Mouse (Mus musculus) limb, embryonic 10.5 days (tissue): ENCODE data around the gene C87436. TPM values are rescaled to one million over a fixed set of nuclear protein-coding genes. Genes with fewer than 3 reads are reported as not detected.

Experiments
- DNase-seq: peaks from one replicate; pipeline ENCODE4 v3.0.0-alpha.2; 2017; ENCODE audit warnings: low spot score
- H3K27ac ChIP-seq: fragments of 300-500 bp; sonication (generic); 2 replicates; pipeline ENCODE4 v1.5.1; 2016; ENCODE audit warnings: mild to moderate bottlenecking
- H3K27me3 ChIP-seq: fragments of 300-500 bp; sonication (generic); 2 replicates; pipeline ENCODE4 v1.6.1; 2016; ENCODE audit warnings: low read depth, mild to moderate bottlenecking; ENCODE audit not compliant: poor library complexity, severe bottlenecking
- H3K36me3 ChIP-seq: fragments of 300-500 bp; sonication (generic); 2 replicates; pipeline ENCODE4 v1.6.1; 2016; ENCODE audit warnings: mild to moderate bottlenecking, moderate library complexity
- H3K4me1 ChIP-seq: fragments of 300-500 bp; sonication (generic); 2 replicates; pipeline ENCODE4 v1.6.1; 2016
- H3K4me3 ChIP-seq: fragments of 300-500 bp; sonication (generic); 2 replicates; pipeline ENCODE4 v1.5.1; 2016; ENCODE audit warnings: mild to moderate bottlenecking, moderate library complexity
- H3K9me3 ChIP-seq: fragments of 300-500 bp; sonication (generic); replicated peaks from 2 replicates; pipeline ENCODE4 v1.6.1; 2016; ENCODE audit warnings: mild to moderate bottlenecking
- WGBS: fragments of 180-500 bp; shearing (Covaris S2); methylation state at CpG from one replicate; pipeline ENCODE4 v1.1.7; 2016; 5-methylcytosine and 5-hydroxymethylcytosine counted together
- polyA plus RNA-seq: library from polyadenylated mRNA; unstranded; fragments of >200 nt; fragmentation: Nextera tagmentation; extraction: Ambion mirVana; gene quantifications from 2 replicates; pipeline ENCODE4 v1.2.1, GENCODE M21; 2016

Gene C87436
- polyA plus RNA-seq, 1 experiment from 2014 or later: 25.2 TPM

DNA sequence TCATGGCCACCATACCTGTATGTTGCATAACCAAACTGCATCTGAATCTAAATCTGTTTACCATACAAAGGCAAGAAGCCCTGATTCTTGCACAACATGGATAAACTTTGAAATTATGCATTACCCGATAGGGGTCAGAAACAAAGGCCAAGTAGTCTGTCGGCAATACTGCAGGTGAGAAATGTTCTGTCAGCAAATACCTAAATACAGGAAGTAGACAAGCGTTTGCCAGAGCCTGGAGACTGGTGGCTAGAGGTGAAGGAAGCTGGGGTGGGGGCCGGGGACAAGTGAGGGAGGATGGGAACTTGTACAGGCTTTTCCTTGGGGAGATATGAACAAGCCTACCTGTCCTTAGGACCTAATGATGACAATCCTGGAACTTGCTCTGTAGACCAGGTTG lies 72.8 kb downstream of the C87436 start:
- WGBS: 86% methylated on average over 4 of the region's 4 CpGs
- no peak for DNase-seq
- no peaks in the 10 kb centered on the region for H3K9me3 ChIP-seq
- H3K27me3 ChIP-seq: no peaks in the 10 kb centered on the region
- H3K4me3 ChIP-seq: no peak overlapping the region
- H3K36me3 ChIP-seq: no peaks in the 10 kb centered on the region
- H3K27ac ChIP-seq: no peak overlapping the region
- no peaks in the 10 kb centered on the region for H3K4me1 ChIP-seq

DNA sequence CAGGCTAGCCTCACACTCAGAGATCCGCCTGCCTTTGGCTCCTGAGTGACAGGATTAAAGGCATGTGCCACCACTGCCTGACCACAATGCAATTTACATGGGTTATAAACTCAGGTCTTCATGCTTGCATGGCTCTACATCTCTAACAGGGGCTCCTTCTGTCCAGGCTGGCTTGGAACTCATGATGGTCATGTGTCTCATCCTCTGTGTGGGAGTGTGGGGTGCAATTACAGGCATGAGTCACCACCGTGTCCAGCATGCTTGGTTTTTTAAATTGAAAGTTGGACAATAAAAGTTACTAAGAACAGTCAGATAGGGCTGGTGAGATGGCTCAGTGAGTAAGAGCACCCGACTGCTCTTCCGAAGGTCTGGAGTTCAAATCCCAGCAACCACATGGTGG lies 75.1 kb downstream of the C87436 start:
- Histone ChIP-seq H3K27me3 (no peaks in the 10 kb centered on the region), H3K9me3 (no peaks in the 10 kb centered on the region), H3K4me3 (no peak overlapping the region), H3K27ac (no peak overlapping the region), H3K36me3 (no peaks in the 10 kb centered on the region), H3K4me1 (no peaks in the 10 kb centered on the region)
- no peak for DNase-seq
- WGBS: 94% methylated on average over 4 of the region's 4 CpGs

- no peak overlapping the region for H3K4me3 ChIP-seq
- H3K27ac ChIP-seq: no peak overlapping the region
- no peaks in the 10 kb centered on the region; the same call in 1 of the 2 replicates for H3K36me3 ChIP-seq
- DNase-seq: no peak
- no peaks in the 10 kb centered on the region for H3K4me1 ChIP-seq
- H3K27me3 ChIP-seq: no peaks in the 10 kb centered on the region
- WGBS: 84% methylated on average over 1 of the region's 1 CpGs
- no peaks in the 10 kb centered on the region for H3K9me3 ChIP-seq
These were observed 77.8 kb downstream of the C87436 start for GRCm38 (mm10) chr6:86516021-86516420.

DNA sequence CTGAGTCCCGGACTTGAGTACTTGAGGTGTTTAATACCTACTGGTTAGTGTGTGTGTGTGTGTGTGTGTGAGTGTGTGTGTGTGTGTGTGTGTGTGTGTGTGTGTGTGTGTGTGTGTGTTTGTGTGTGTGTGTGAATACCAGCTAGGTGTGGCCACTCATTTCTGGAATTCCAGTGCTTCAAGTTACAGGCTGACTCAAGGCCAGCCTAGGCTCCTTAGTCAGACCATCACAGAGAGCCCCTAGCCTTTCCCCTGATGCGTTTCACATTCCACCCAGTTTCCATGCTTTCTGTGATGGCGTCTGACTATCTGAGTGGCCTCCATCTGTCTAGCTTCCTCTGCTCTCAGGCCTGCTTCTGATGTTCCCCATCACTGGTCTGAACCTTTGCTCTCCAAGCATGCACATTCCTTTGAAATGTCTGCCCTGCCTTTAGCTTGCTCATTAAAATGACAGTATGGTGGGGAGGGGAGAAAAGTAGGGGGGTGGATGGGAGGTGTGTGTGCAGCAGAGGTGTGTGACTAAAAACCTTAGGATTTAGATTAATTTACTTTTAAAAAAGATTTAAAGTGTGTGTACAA lies 81.7 kb downstream of the C87436 start:
- no peak for DNase-seq
- Histone ChIP-seq H3K27ac (no peak overlapping the region), H3K9me3 (no peaks in the 10 kb centered on the region), H3K4me1 (peaks cover 13% of the 10 kb centered on the region), H3K27me3 (no peaks in the 10 kb centered on the region), H3K4me3 (no peak overlapping the region), H3K36me3 (peaks cover 31% of the 10 kb centered on the region)
- WGBS: 74% methylated on average over 3 of the region's 3 CpGs

- H3K27me3 ChIP-seq: no peaks in the 10 kb centered on the region
- H3K36me3 ChIP-seq: peaks cover 38% of the 10 kb centered on the region
- peak overlapping the region; percentile 75; the same call in 1 of the 2 replicates for H3K4me3 ChIP-seq
- WGBS: 89% methylated on average over 5 of the region's 5 CpGs
- H3K4me1 ChIP-seq: peaks cover 13% of the 10 kb centered on the region
- H3K27ac ChIP-seq: no peak overlapping the region
- peak; percentile 35 for DNase-seq
- H3K9me3 ChIP-seq: no peaks in the 10 kb centered on the region
These were observed 84.1 kb downstream of the C87436 start for GRCm38 (mm10) chr6:86522001-86522911.

Other genes starting within 250 kb of the C87436 start
- gene Tgfa, start 243.2 kb upstream of the C87436 start, polyA plus RNA-seq: 0.43 and 1.1 TPM in 2 replicates
- 189 and 214 TPM in 2 replicates for gene Fam136a, start 72.7 kb upstream of the C87436 start, polyA plus RNA-seq
- gene Snrpg, start 67.1 kb upstream of the C87436 start, polyA plus RNA-seq: 932 and 987 TPM in 2 replicates
- gene Pcyox1, start 41.2 kb upstream of the C87436 start, polyA plus RNA-seq: 50.6 and 59.5 TPM in 2 replicates
- gene Tia1, start 34.2 kb upstream of the C87436 start, polyA plus RNA-seq: 174 and 235 TPM in 2 replicates
- not detected in 2 replicates for gene Gm44790, start 11.7 kb upstream of the C87436 start, polyA plus RNA-seq
- gene Pcbp1, start 87.9 kb downstream of the C87436 start, polyA plus RNA-seq: 562 and 618 TPM in 2 replicates
- gene Asprv1, start 189.8 kb downstream of the C87436 start, polyA plus RNA-seq: 0.87 and 1.6 TPM in 2 replicates
- 8.6 and 13.5 TPM in 2 replicates for gene Mxd1, start 230.8 kb downstream of the C87436 start, polyA plus RNA-seq
- 129 and 133 TPM in 2 replicates for gene Snrnp27, start 246.1 kb downstream of the C87436 start, polyA plus RNA-seq